Mouse (Mus musculus) embryonic fibroblast, embryonic 13.5 days (primary cell): ENCODE data around the gene Aurka.

Experiments used
- CTCF ChIP-seq: IDR thresholded peaks from 2 replicates; pipeline ENCODE4 v1.5.1; 2011; ENCODE audit warnings: mild to moderate bottlenecking, control low read depth, low read length, moderate library complexity, borderline replicate concordance; ENCODE audit not compliant: insufficient read depth
- POLR2A ChIP-seq: IDR thresholded peaks from 2 replicates; pipeline ENCODE4 v1.6.1; 2011; ENCODE audit warnings: low read depth, mild to moderate bottlenecking, control low read depth, low read length, moderate library complexity

DNA sequence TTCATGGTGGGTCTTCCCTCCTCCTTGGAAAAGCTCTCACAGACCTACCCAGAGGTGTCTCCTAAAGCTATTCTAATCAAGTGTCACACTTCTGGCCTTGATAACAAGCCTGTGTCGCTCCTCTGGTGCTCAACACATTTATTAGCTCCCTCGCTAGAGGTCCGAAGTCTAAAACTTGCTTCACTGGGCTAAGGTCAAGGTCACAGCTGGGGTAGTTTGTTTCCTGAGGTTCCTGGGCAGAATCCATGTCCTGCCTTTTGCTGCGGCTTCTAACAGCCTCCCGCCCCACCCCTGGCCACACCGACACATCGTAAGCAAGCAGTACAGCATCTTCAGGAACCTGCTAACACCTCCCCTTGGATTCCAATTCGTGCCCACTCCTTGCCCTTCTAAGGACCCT lies 19.6 kb downstream of the Aurka start:
- TF ChIP-seq CTCF (no peak), POLR2A (no peak)
